Mouse (Mus musculus) liver, embryonic 12.5 days (tissue): ENCODE measurements around the gene Marveld3. TPM values are rescaled to one million over a fixed set of nuclear protein-coding genes. Genes with fewer than 3 reads are reported as not detected.
A peak's percentile ranks its signal among the peaks of the same experiment; 100 is the strongest.

Experiments
- ATAC-seq: fragments of 200-750 bp; cut with Nextera tagmentation; 2 replicates; pipeline ENCODE4 v1.8.0; 2017; ENCODE audit warnings: moderate number of reproducible peaks, mild to moderate bottlenecking, moderate library complexity
- H3K27ac ChIP-seq: fragments of 300-500 bp; sonication (generic); 2 replicates; pipeline ENCODE4 v1.5.1; 2016; ENCODE audit warnings: mild to moderate bottlenecking
- H3K27me3 ChIP-seq: fragments of 300-500 bp; sonication (generic); replicated peaks from 2 replicates; pipeline ENCODE4 v1.6.1; 2016; ENCODE audit warnings: mild to moderate bottlenecking, moderate library complexity
- H3K36me3 ChIP-seq: fragments of 300-500 bp; sonication (generic); 2 replicates; pipeline ENCODE4 v1.6.1; 2016; ENCODE audit warnings: mild to moderate bottlenecking, moderate library complexity
- H3K4me1 ChIP-seq: fragments of 300-500 bp; sonication (generic); 2 replicates; pipeline ENCODE4 v1.6.1; 2016
- H3K4me2 ChIP-seq: fragments of 300-500 bp; sonication (generic); 2 replicates; pipeline ENCODE4 v1.6.1; 2016; ENCODE audit warnings: mild to moderate bottlenecking, moderate library complexity
- H3K4me3 ChIP-seq: fragments of 300-500 bp; sonication (generic); 2 replicates; pipeline ENCODE4 v1.5.1; 2016; ENCODE audit warnings: mild to moderate bottlenecking, moderate library complexity
- H3K9ac ChIP-seq: fragments of 300-500 bp; sonication (generic); 2 replicates; pipeline ENCODE4 v1.6.1; 2016; ENCODE audit warnings: mild to moderate bottlenecking, moderate library complexity
- H3K9me3 ChIP-seq: fragments of 300-500 bp; sonication (generic); replicated peaks from 2 replicates; pipeline ENCODE4 v1.6.1; 2016; ENCODE audit warnings: mild to moderate bottlenecking, moderate library complexity
- WGBS: fragments of 180-500 bp; shearing (Covaris S2); methylation state at CpG from one replicate; pipeline ENCODE4 v1.1.7; 2016; ENCODE audit not compliant: insufficient replicate concordance; 5-methylcytosine and 5-hydroxymethylcytosine counted together
- polyA plus RNA-seq: library from polyadenylated mRNA; unstranded; fragments of >200 nt; fragmentation: Nextera tagmentation; extraction: Ambion mirVana; gene quantifications from 2 replicates; pipeline ENCODE4 v1.2.1, GENCODE M21; 2016

The Marveld3 gene
- polyA plus RNA-seq, 1 experiment from 2014 or later = 0.15 TPM

DNA sequence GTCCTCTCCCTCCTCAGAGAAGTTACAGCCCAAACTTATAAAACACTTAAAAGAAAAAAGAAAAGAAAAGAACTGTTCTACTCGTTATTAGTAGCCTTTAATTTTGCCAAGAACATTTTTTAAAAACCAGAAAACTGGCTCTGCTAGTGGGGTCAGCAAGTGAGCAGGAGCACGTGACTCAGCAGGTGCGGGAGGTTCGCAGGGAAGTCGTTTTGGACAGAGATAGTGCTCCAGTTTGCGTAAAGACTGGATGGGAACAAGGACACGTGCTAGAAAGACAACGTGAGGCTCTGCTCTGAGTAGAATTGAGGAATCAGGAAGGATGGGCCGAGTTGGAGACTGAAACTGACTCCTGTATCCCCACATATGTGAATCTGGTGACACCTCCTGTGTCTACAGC is 893 bp upstream of the Marveld3 start:
- Histone ChIP-seq H3K4me3 (no peak overlapping the region), H3K4me1 (peaks cover 7% of the 10 kb centered on the region; the same call in 1 of the 2 replicates), H3K9me3 (no peaks in the 10 kb centered on the region), H3K4me2 (no peak overlapping the region), H3K27ac (no peak overlapping the region), H3K36me3 (no peaks in the 10 kb centered on the region), H3K9ac (no peak overlapping the region), H3K27me3 (peaks cover 63% of the 10 kb centered on the region)
- WGBS = 50% methylated on average over 9 of the region's 9 CpGs
- no peak for ATAC-seq

DNA sequence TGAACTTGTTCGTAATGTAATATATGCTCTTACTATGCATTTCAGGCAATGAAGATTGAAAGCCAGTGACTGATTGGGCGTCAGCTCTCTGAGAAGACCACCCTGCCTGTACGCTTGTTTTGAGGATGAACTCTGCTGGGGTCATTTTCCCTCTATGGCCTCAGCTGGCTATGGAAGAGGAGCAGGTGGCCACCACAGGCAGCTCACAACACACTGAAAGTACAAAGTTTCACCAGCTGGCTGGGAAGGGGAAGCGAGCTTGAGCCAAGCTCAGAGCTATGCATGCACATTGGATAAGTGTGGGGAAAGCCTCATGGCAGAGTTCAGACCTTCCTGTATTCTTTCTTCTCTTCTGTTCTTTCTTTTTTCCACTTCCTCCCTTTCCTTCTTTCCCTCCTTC is 2.9 kb downstream of the Marveld3 start:
- Histone ChIP-seq H3K27ac (no peak overlapping the region), H3K4me3 (no peak overlapping the region), H3K36me3 (no peaks in the 10 kb centered on the region), H3K9ac (no peak overlapping the region), H3K4me1 (peaks cover 12% of the 10 kb centered on the region), H3K27me3 (peaks cover 76% of the 10 kb centered on the region), H3K9me3 (no peaks in the 10 kb centered on the region), H3K4me2 (no peak overlapping the region)
- WGBS = 63% methylated on average over 4 of the region's 4 CpGs
- no peak for ATAC-seq

DNA sequence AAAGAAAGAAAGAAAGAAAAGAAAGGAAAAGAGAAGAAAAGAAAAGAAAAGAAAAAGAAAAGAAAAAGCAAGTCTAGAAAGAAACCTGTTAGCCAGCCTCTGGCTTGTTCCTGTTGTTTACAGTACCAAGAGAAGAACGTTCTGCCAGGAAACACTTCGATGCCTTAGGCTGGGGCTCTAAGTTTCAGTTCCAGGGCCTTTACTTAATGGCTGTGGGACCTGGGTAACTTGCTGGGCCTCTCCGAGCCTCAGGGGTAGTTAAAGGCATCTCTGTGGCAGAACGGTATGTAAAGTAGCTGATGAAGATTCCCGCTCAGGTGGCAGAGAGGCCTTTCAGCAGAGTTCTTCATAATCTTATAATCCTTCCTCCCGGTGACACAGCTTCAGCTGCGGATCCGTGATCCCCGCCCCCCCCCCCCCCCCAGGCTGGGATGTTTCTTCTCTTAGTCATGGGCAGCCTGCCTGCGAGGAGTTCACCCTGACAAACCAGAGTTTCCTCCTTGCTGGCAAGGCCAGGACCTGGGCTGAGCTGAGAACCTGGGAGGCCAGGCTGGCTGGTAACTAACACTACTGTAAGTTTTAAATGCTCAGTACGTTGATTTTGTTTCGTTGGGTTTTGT is 3.9 kb downstream of the Marveld3 start:
- Histone ChIP-seq H3K27ac (no peak overlapping the region), H3K27me3 (peaks cover 67% of the 10 kb centered on the region), H3K9me3 (no peaks in the 10 kb centered on the region), H3K9ac (no peak overlapping the region), H3K4me1 (peaks cover 12% of the 10 kb centered on the region), H3K36me3 (no peaks in the 10 kb centered on the region), H3K4me2 (no peak overlapping the region), H3K4me3 (no peak overlapping the region)
- WGBS = 31% methylated on average over 12 of the region's 12 CpGs
- ATAC-seq = no peak

DNA sequence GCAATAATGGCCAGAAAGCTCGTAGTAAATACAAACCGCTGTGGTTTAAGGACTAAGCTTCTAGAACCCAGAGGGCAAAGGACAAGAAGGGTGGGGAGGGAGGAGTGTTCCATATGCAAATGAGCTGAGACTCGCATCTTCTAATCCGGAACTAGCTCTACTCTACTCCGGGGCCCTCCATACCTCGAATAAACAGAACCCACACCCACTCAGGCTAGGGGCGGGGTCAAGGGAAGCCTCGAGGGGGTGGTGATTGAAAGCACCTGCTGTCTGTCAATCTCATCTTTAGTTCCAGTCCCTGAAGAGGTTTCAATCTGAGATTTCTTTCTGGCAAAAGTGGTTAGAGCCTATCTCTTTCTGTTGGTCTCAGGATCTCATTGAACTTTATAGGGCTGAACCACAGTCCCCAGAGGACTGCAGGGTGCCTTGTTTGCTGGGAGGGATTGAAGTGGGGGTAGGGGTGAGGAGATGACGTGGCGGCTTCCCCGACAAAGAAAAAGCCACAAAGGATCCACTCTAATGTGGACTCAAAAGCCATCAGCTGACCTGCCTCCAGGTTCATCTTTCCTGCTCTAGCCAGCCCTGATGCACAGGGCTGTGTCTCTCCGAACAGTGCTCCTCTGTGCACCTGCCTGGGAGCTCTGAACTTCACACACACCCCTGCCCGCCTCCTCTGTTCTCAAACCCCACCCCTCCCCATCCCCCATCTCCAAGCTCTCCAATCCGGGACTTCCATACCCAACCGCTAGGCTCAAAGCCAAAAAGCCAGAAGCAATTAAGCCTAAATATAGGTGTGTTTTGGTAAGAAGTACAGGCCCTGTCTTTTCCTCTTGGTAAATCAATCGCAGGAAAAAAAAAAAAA is 4.6 kb downstream of the Marveld3 start:
- Histone ChIP-seq H3K4me3 (no peak overlapping the region), H3K9ac (no peak overlapping the region), H3K9me3 (no peaks in the 10 kb centered on the region), H3K27me3 (peaks cover 62% of the 10 kb centered on the region), H3K27ac (no peak overlapping the region), H3K4me1 (peaks cover 12% of the 10 kb centered on the region), H3K36me3 (no peaks in the 10 kb centered on the region), H3K4me2 (peak overlapping the region; percentile 11; the same call in 1 of the 2 replicates)
- 11% methylated on average over 16 of the region's 16 CpGs for WGBS
- no peak for ATAC-seq

DNA sequence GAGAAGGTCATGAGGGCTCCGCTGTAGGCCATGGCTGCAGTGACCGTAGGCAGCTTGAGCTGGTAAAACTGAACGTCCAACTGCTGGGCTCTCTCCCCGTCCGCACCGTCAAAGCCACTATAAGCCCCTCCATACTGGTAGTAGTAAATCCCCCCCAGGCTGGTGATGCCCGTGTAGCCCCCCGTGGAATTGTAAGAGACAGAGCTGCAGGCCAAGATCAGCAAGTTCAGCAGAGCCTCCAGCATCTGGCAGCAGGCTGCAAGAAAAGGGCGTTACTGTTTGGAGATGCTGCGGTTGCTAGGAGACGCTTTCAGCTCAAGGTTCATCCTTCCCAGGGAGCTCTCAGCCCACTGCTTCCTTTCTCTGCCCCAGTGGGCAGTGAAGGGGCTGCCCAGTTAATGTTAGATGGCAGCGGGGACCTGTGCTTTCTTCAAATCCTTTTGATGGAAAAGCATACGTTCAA is 7.5 kb downstream of the Marveld3 start:
- Histone ChIP-seq H3K9ac (no peak overlapping the region), H3K36me3 (no peaks in the 10 kb centered on the region), H3K4me2 (no peak overlapping the region), H3K9me3 (no peaks in the 10 kb centered on the region), H3K27me3 (peaks cover 61% of the 10 kb centered on the region), H3K4me1 (peaks cover 5% of the 10 kb centered on the region; the same call in 1 of the 2 replicates), H3K27ac (no peak overlapping the region), H3K4me3 (no peak overlapping the region)
- WGBS = 59% methylated on average over 13 of the region's 13 CpGs
- ATAC-seq = no peak

DNA sequence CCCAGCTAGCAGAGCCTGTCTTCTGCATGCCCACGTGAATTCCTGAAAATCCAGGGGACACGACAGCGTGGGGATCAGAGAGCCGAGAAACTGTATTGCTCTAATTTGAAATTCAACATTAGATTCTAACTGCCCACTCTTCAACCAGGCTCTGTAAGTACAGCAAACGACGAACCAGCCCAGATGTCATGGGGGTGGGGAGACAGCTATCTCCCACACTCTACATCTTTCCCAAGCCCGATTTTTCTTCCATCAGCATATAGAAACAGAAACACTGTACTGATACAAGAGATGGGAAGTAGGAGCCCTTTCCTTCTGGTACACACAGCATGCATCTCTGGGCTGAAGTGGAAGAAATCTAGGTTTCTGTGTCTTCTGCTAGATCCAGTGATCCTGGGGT is 9.8 kb downstream of the Marveld3 start:
- WGBS = 70% methylated on average over 7 of the region's 7 CpGs
- Histone ChIP-seq H3K4me2 (no peak overlapping the region), H3K27ac (no peak overlapping the region), H3K4me3 (no peak overlapping the region), H3K4me1 (peaks cover 10% of the 10 kb centered on the region), H3K36me3 (no peaks in the 10 kb centered on the region), H3K9me3 (no peaks in the 10 kb centered on the region), H3K27me3 (peaks cover 64% of the 10 kb centered on the region), H3K9ac (no peak overlapping the region)
- no peak for ATAC-seq

DNA sequence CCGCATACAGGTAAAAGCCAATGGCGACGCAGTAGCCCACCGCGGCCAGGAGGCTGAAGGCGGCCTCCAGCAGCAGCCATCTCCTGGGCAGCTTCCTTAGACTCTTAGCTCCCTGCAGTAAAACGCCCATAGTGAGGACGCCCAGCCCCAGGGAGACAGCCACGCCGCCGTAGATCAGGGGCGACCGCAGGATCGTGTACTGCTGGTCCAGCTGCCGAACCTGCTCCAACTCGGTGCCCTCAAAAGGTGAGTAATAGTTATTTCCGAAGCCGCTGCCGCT is 13.8 kb downstream of the Marveld3 start:
- Histone ChIP-seq H3K4me2 (peak overlapping the region; percentile 44), H3K9me3 (no peaks in the 10 kb centered on the region), H3K27ac (no peak overlapping the region), H3K4me1 (peaks cover 14% of the 10 kb centered on the region), H3K36me3 (peaks cover 10% of the 10 kb centered on the region), H3K9ac (no peak overlapping the region), H3K27me3 (peaks cover 68% of the 10 kb centered on the region), H3K4me3 (peak overlapping the region; percentile 5; the same call in 1 of the 2 replicates)
- ATAC-seq = no peak
- 8% methylated on average over 19 of the region's 19 CpGs for WGBS

DNA sequence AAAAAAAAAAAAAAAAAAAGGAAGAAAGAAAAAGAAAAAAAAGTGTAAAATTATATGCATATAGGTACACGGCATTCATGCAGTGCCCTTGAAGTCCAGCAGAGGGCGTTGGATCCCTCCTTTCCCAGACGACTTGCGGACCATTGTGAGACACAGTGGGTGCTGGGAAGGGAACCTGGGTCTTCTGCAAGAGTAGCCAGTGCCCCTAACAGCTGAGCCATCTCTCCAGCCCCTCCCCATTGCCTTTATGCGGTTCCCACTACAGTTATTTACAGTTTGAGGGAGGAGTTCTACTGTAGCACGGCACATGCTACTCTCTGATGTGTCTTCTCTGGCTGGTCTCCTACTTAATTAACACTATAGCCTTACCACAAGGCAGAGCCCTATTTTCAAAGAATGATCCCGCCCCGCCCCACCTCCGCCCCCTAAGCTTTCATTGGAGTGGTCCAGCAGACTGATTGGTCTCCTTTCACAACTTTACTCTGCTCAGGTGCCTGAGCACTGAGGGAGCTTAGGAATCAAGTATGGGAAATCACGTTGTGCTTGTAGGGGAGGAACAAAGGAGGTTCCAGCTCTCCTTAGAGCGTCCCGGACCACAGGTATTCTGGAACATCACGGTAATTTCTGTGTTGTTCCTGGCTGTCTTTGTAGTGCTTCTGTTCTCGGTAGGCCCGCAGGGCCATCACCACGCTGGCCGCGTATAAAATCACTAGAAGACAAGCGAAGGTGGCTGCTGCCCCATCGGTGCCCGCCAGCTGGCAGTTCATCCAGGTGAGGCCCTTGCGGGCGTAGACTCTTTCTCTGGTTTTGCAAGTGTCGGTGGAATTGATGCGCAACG is 14.3 kb downstream of the Marveld3 start:
- H3K4me1 ChIP-seq = peaks cover 15% of the 10 kb centered on the region
- no peak overlapping the region for H3K9ac ChIP-seq
- ATAC-seq = 0 out of 2 replicates have a peak, but pooled peaks have one; percentile 21
- no peak overlapping the region for H3K27ac ChIP-seq
- H3K4me3 ChIP-seq = peak overlapping the region; percentile 5; the same call in 1 of the 2 replicates
- H3K4me2 ChIP-seq = peak overlapping the region; percentile 44
- peaks cover 68% of the 10 kb centered on the region for H3K27me3 ChIP-seq
- H3K36me3 ChIP-seq = peaks cover 12% of the 10 kb centered on the region
- WGBS = 6% methylated on average over 26 of the region's 26 CpGs
- H3K9me3 ChIP-seq = no peaks in the 10 kb centered on the region

DNA sequence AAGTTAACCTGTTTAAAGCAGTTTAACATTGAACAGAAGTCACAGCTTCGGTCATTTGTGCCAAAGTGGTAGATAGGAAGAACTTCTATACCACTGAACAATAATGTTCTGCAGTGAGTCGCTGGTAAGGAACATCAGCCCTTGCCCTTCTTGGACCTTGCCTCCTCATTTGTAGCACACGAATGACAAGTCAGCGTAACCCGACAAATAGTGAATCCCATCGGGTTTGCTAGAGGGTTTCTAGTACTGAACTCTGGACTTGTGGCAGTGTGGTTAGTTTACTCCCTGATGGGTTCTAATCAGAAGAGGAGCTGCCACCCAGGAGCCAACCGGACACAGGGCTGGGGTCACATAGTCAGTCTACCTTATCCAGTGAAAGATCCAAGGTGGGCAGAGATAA is 15.7 kb downstream of the Marveld3 start:
- no peak overlapping the region for H3K4me2 ChIP-seq
- H3K9ac ChIP-seq = no peak overlapping the region
- 78% methylated on average over 7 of the region's 7 CpGs for WGBS
- H3K27ac ChIP-seq = no peak overlapping the region
- ATAC-seq = no peak
- peaks cover 23% of the 10 kb centered on the region for H3K36me3 ChIP-seq
- H3K4me3 ChIP-seq = no peak overlapping the region
- peaks cover 15% of the 10 kb centered on the region for H3K4me1 ChIP-seq
- H3K27me3 ChIP-seq = peaks cover 54% of the 10 kb centered on the region
- H3K9me3 ChIP-seq = no peaks in the 10 kb centered on the region

DNA sequence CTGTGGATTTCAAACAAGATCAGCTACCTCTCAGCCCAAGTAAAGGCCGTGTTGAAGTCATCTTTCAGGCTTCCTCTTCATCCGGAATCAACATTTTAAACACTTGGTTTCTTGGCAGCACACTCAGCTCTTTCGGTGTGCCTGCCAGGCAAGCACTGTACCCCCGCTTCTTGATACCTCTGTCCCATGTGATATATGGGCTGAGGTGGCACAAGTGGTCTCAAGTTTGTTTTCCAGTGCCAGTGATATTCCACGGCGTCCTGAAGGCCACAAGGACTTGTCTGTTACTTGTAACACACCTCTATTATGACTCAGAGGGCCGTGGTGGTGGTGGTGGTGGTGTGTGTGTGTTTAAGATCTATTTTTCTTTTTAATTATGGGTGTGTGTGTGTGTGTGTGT is 16.3 kb downstream of the Marveld3 start:
- WGBS = 70% methylated on average over 7 of the region's 7 CpGs
- no peak overlapping the region for H3K27ac ChIP-seq
- H3K9me3 ChIP-seq = no peaks in the 10 kb centered on the region
- no peak overlapping the region for H3K4me3 ChIP-seq
- H3K4me2 ChIP-seq = no peak overlapping the region
- H3K4me1 ChIP-seq = peaks cover 15% of the 10 kb centered on the region
- H3K36me3 ChIP-seq = peaks cover 29% of the 10 kb centered on the region
- H3K9ac ChIP-seq = no peak overlapping the region
- no peak for ATAC-seq
- peaks cover 48% of the 10 kb centered on the region for H3K27me3 ChIP-seq

DNA sequence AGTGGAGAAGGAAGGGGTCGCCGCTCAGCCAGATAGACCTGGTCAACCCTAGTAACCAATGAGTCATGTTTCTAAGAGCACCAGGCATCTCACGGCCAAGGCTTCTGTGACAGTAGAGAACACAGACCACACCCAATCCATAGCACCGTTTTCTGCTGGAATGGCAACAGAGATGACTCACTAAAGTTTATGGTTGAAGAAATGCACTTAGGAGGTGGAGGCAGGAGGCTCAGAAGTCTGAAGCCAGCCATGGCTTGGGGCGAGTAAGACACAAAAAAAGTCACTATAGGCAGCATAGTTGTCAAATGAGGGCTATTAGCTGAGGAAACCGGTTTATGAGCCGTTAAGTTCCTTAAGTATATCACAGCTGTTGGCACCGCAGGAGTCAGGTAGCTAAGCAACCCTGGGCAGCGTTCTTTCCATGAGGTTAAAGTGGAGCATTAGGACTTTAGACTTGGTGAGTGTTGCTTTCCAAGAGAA is 16.8 kb downstream of the Marveld3 start:
- ATAC-seq = no peak
- Histone ChIP-seq H3K4me2 (no peak overlapping the region), H3K4me3 (no peak overlapping the region), H3K9ac (no peak overlapping the region), H3K36me3 (peaks cover 34% of the 10 kb centered on the region), H3K27ac (no peak overlapping the region), H3K27me3 (peaks cover 44% of the 10 kb centered on the region), H3K4me1 (peaks cover 15% of the 10 kb centered on the region), H3K9me3 (no peaks in the 10 kb centered on the region)
- WGBS = 58% methylated on average over 9 of the region's 9 CpGs
